Mouse (Mus musculus): ENCODE results near the gene Dner. TPM values are rescaled to one million over a fixed set of nuclear protein-coding genes. Genes with fewer than 3 reads are reported as not detected.

Dner gene
- polyA plus RNA-seq, 1 experiment from 2014 or later = 98.5 TPM

DNA sequence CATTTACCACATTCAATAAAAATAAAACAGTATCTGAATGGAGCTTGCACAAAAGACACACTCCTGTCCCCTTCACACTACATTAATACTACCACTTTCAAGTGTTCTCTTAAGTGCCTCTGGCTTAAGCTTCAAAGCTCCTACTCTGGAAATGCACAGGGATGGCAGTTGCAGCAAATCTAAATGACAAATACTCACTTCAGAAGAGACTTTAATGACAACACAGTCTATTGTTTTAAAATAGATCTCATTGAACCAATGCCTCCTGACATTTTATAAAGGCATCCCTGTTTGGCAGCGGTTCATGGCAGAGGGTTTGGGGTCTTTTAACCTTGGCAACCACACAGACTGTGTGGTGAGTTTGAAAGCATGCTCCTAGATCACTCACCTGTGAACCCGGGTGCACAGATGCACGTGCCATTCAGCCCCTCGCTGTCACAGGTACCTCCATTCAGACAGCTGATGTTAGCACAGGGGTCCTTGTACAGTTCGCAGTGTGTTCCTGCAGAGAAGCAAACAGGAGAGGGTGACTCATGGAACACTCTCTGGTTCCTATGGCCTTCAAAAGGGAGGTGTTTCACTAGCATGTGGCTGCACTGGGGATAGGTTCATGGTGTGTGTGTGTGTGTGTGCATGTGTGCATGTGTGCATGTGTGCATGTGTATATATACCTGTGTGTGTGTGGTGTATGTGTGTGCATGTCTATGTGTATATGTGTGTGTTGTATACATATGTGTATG is 290.3 kb downstream of the Dner start:
- Histone ChIP-seq H3K27ac (no peak overlapping the region), H3K4me3 (no peak overlapping the region), H3K4me2 (no peak overlapping the region), H3K9me3 (replicated peaks) (no peaks in the 10 kb centered on the region), H3K36me3 (ENCODE audit: poor library complexity, severe bottlenecking) (no peaks in the 10 kb centered on the region), H3K9ac (no peak overlapping the region), H3K4me1 (no peaks in the 10 kb centered on the region), H3K27me3 (no peaks in the 10 kb centered on the region)
- WGBS = 86% methylated on average over 5 of the region's 5 CpGs
- ATAC-seq = no peak

- Histone ChIP-seq H3K36me3 (ENCODE audit: poor library complexity, severe bottlenecking) (no peaks in the 10 kb centered on the region), H3K9me3 (replicated peaks) (no peaks in the 10 kb centered on the region), H3K4me1 (no peaks in the 10 kb centered on the region), H3K4me2 (no peak overlapping the region), H3K27me3 (no peaks in the 10 kb centered on the region), H3K27ac (no peak overlapping the region), H3K4me3 (no peak overlapping the region), H3K9ac (no peak overlapping the region)
- ATAC-seq = no peak
- 44% methylated on average over 12 of the region's 12 CpGs for WGBS
Observed at GRCm38 (mm10) chr1:84404880-84405279, 291.1 kb downstream of the Dner start.

- no peak overlapping the region for H3K9ac ChIP-seq
- H3K4me3 ChIP-seq = no peak overlapping the region
- 76% methylated on average over 1 of the region's 1 CpGs for WGBS
- no peak overlapping the region for H3K4me2 ChIP-seq
- no peak for ATAC-seq
- H3K9me3 ChIP-seq (replicated peaks) = no peaks in the 10 kb centered on the region
- no peak overlapping the region for H3K27ac ChIP-seq
- H3K27me3 ChIP-seq = no peaks in the 10 kb centered on the region
- no peaks in the 10 kb centered on the region for H3K36me3 ChIP-seq (ENCODE audit: poor library complexity, severe bottlenecking)
- no peaks in the 10 kb centered on the region for H3K4me1 ChIP-seq
Observed at GRCm38 (mm10) chr1:84402154-84402553, 293.9 kb downstream of the Dner start.

DNA sequence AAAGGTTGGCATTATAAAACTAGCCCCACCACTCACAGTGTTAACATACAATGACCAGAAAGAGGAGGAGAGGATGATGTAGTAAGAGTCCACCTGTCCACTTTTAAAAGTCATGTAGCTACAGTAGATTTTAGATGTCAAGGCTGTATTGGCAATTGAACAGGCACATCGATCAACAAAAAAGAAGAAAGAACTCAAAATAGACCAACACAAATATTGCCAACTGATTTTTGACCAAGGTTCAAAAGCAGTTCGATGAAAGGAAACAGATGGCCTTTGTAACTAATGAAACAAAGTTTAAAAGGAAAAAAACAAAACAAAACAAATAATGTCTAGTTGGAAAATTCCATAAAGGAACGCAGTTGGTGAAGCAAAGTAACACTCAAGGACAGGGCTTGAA is 296.4 kb downstream of the Dner start:
- 89% methylated on average over 3 of the region's 3 CpGs for WGBS
- Histone ChIP-seq H3K9me3 (replicated peaks) (no peaks in the 10 kb centered on the region), H3K27me3 (no peaks in the 10 kb centered on the region), H3K4me2 (no peak overlapping the region), H3K4me1 (no peaks in the 10 kb centered on the region), H3K4me3 (no peak overlapping the region), H3K9ac (no peak overlapping the region), H3K27ac (no peak overlapping the region), H3K36me3 (ENCODE audit: poor library complexity, severe bottlenecking) (0 out of 2 replicates have a peak, but pooled peaks cover 3% of the 10 kb centered on the region)
- ATAC-seq = no peak

DNA sequence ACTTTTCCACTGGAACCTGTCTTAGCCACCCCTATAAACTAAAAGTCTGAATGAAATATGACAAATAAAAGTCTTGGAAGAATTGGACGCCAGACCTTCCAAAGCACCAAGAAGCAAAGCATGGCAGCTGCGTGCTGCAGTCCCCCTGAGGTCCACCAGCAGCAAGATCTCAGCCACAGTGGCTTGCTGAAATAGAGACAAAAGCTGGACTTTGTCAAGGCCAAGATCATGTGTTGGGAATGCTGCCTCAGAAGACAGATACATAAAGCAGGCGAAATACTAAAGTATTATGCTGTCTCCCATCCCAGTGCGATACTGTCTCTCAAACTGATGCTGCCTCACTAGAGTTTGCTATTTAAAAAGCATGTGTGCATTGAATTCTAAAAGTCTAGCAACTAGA is 296.9 kb downstream of the Dner start:
- Histone ChIP-seq H3K27me3 (no peaks in the 10 kb centered on the region), H3K27ac (no peak overlapping the region), H3K9ac (no peak overlapping the region), H3K36me3 (ENCODE audit: poor library complexity, severe bottlenecking) (0 out of 2 replicates have a peak, but pooled peaks cover 3% of the 10 kb centered on the region), H3K4me2 (no peak overlapping the region), H3K9me3 (replicated peaks) (no peaks in the 10 kb centered on the region), H3K4me1 (no peaks in the 10 kb centered on the region), H3K4me3 (no peak overlapping the region)
- WGBS = 90% methylated on average over 4 of the region's 4 CpGs
- no peak for ATAC-seq

DNA sequence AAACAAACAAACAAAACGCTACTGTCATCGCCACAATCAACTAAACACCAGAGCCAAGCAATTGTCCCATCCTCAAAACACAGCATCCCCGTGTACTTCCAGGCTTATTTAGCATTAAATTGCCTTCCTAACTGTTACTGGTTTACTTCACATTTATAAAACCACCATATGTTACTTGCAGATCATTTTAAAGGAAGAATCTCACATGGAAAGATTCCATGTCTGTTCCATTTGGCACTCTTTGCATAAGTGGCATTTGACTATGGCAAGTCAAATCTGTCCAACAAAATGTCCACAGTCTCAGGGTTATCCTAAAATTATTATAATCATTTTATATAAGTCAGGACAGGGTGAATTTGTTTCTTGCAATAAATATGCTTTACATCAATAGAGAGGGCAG is 299.2 kb downstream of the Dner start:
- no peak overlapping the region for H3K9ac ChIP-seq
- no peak overlapping the region for H3K4me2 ChIP-seq
- no peaks in the 10 kb centered on the region for H3K27me3 ChIP-seq
- H3K4me1 ChIP-seq = no peaks in the 10 kb centered on the region
- H3K36me3 ChIP-seq (ENCODE audit: poor library complexity, severe bottlenecking) = 0 out of 2 replicates have a peak, but pooled peaks cover 3% of the 10 kb centered on the region
- H3K9me3 ChIP-seq (replicated peaks) = no peaks in the 10 kb centered on the region
- H3K27ac ChIP-seq = no peak overlapping the region
- no peak overlapping the region for H3K4me3 ChIP-seq
- ATAC-seq = no peak; the same call in 1 of the 2 replicates
- 87% methylated on average over 3 of the region's 3 CpGs for WGBS

GRCm38 (mm10) chr1:84395928-84396327 is 300.1 kb downstream of the Dner start:
- 82% methylated on average over 8 of the region's 8 CpGs for WGBS
- H3K36me3 ChIP-seq (ENCODE audit: poor library complexity, severe bottlenecking) = 0 out of 2 replicates have a peak, but pooled peaks cover 3% of the 10 kb centered on the region
- no peak for ATAC-seq
- no peak overlapping the region for H3K27ac ChIP-seq
- no peak overlapping the region for H3K9ac ChIP-seq
- no peaks in the 10 kb centered on the region for H3K27me3 ChIP-seq
- H3K9me3 ChIP-seq (replicated peaks) = no peaks in the 10 kb centered on the region
- H3K4me2 ChIP-seq = no peak overlapping the region
- no peak overlapping the region for H3K4me3 ChIP-seq
- no peaks in the 10 kb centered on the region for H3K4me1 ChIP-seq

- H3K36me3 ChIP-seq (ENCODE audit: poor library complexity, severe bottlenecking) = 0 out of 2 replicates have a peak, but pooled peaks cover 3% of the 10 kb centered on the region
- 93% methylated on average over 4 of the region's 4 CpGs for WGBS
- ATAC-seq = no peak
- no peak overlapping the region for H3K9ac ChIP-seq
- no peak overlapping the region for H3K4me2 ChIP-seq
- H3K9me3 ChIP-seq (replicated peaks) = no peaks in the 10 kb centered on the region
- no peak overlapping the region for H3K4me3 ChIP-seq
- no peaks in the 10 kb centered on the region for H3K27me3 ChIP-seq
- H3K27ac ChIP-seq = no peak overlapping the region
- peaks cover 10% of the 10 kb centered on the region for H3K4me1 ChIP-seq
Observed at GRCm38 (mm10) chr1:84390961-84391360, 305.1 kb downstream of the Dner start.

DNA sequence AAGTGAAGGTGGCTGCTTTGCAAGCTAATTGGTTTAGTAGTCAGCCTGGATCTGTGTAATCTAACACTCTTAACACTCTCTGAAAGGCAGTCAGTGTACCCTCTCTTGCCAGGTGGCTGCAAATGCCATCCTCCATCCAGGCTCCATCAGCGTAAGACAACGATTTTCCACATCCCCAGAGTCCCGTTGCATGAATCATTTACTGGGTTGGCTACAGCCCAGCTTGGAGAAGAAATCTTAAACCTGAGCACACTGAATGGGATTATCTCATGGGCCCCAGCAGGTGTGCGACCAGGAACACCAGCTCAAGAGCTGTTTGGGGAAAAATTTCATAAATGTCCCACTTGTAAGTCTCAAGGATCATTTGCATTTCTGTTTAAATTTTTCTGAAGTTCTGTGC is 308.4 kb downstream of the Dner start:
- Histone ChIP-seq H3K27ac (no peak overlapping the region), H3K4me3 (no peak overlapping the region), H3K27me3 (no peaks in the 10 kb centered on the region), H3K4me2 (no peak overlapping the region), H3K9ac (no peak overlapping the region), H3K9me3 (replicated peaks) (no peaks in the 10 kb centered on the region), H3K36me3 (ENCODE audit: poor library complexity, severe bottlenecking) (peaks cover 11% of the 10 kb centered on the region), H3K4me1 (peaks cover 10% of the 10 kb centered on the region)
- 43% methylated on average over 4 of the region's 4 CpGs for WGBS
- ATAC-seq = 0 out of 2 replicates have a peak, but pooled peaks have one; percentile 46

GRCm38 (mm10) chr1:84386481-84387146 is 309.4 kb downstream of the Dner start:
- peak; percentile 32; the same call in 1 of the 2 replicates for ATAC-seq

DNA sequence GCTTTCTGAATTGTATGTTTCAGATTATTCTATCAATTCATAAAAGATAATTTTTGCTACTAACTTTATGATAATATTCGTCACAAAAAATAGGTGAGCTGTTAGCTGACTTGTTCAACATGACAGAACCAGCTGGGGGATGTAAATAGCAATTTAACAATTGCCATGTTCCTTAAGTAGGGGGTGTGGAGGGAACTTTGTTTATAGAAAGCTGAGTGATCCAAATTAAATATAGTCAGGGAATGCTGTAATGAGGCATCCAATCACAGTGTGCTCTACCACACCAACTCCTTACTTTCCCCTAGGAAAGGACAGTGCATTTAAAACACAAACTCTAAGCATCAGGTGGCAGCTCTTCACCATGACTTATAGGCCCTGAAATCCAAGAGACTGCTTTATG is 313.3 kb downstream of the Dner start:
- H3K4me3 ChIP-seq = no peak overlapping the region
- H3K4me2 ChIP-seq = no peak overlapping the region
- H3K27ac ChIP-seq = no peak overlapping the region
- peaks cover 8% of the 10 kb centered on the region for H3K4me1 ChIP-seq
- H3K9ac ChIP-seq = no peak overlapping the region
- WGBS = 83% methylated on average over 1 of the region's 1 CpGs
- H3K9me3 ChIP-seq (replicated peaks) = no peaks in the 10 kb centered on the region
- no peaks in the 10 kb centered on the region for H3K27me3 ChIP-seq
- no peak for ATAC-seq
- peaks cover 16% of the 10 kb centered on the region for H3K36me3 ChIP-seq (ENCODE audit: poor library complexity, severe bottlenecking)

More at GRCm38 (mm10) chr1:84386481-84387146, 309.4 kb downstream of the Dner start:
- Histone ChIP-seq H3K9ac (no peak overlapping the region), H3K4me1 (peaks cover 10% of the 10 kb centered on the region), H3K4me3 (no peak overlapping the region), H3K9me3 (replicated peaks) (no peaks in the 10 kb centered on the region), H3K27ac (no peak overlapping the region), H3K27me3 (no peaks in the 10 kb centered on the region), H3K36me3 (ENCODE audit: poor library complexity, severe bottlenecking) (peaks cover 16% of the 10 kb centered on the region), H3K4me2 (no peak overlapping the region)
- WGBS = 75% methylated on average over 8 of the region's 8 CpGs

- WGBS = 93% methylated on average over 5 of the region's 5 CpGs
- H3K27ac ChIP-seq = no peak overlapping the region
Observed at GRCm38 (mm10) chr1:84382064-84382463, 314.0 kb downstream of the Dner start.

More at GRCm38 (mm10) chr1:84382064-84382463, 314.0 kb downstream of the Dner start:
- no peak for ATAC-seq
- H3K27me3 ChIP-seq = no peaks in the 10 kb centered on the region
- H3K4me1 ChIP-seq = 0 out of 2 replicates have a peak, but pooled peaks cover 3% of the 10 kb centered on the region
- H3K4me3 ChIP-seq = no peak overlapping the region
- peaks cover 16% of the 10 kb centered on the region for H3K36me3 ChIP-seq (ENCODE audit: poor library complexity, severe bottlenecking)
- H3K9me3 ChIP-seq (replicated peaks) = no peaks in the 10 kb centered on the region
- no peak overlapping the region for H3K9ac ChIP-seq
- H3K4me2 ChIP-seq = no peak overlapping the region
